Mouse (Mus musculus) liver, adult 2 months (tissue): ENCODE data around the gene Zfp184. TPM values are rescaled to one million over a fixed set of nuclear protein-coding genes. Genes with fewer than 3 reads are reported as not detected.

ENCODE experiments used
- DNase-seq: peaks from one replicate; pipeline ENCODE4 v3.0.0-alpha.2; 2011; ENCODE audit warnings: low read depth, low spot score; ENCODE audit errors: extremely low read depth
- H3K27ac ChIP-seq: fragments of 200-500 bp; replicated peaks from 2 replicates; pipeline ENCODE4 v1.5.1; 2012; ENCODE audit warnings: low read depth, mild to moderate bottlenecking, control low read depth, inconsistent platforms, low read length; ENCODE audit not compliant: insufficient read depth
- H3K27me3 ChIP-seq: fragments of 200-500 bp; 2 replicates; pipeline ENCODE4 v1.6.1; 2012; ENCODE audit warnings: mild to moderate bottlenecking, moderate library complexity, low read length, inconsistent platforms; ENCODE audit not compliant: control insufficient read depth, insufficient read depth
- H3K36me3 ChIP-seq: fragments of 200-500 bp; 2 replicates; pipeline ENCODE4 v1.6.1; 2012; ENCODE audit warnings: low read length, inconsistent platforms; ENCODE audit not compliant: control insufficient read depth, insufficient read depth
- H3K4me1 ChIP-seq: fragments of 200-500 bp; 2 replicates; pipeline ENCODE4 v1.6.1; 2011; ENCODE audit warnings: low read length; ENCODE audit not compliant: control insufficient read depth, insufficient read depth
- H3K4me3 ChIP-seq: fragments of 200-500 bp; 2 replicates; pipeline ENCODE4 v1.5.1; 2011; ENCODE audit warnings: low read depth, mild to moderate bottlenecking, control low read depth, low read length, moderate library complexity; ENCODE audit not compliant: insufficient read depth
- H3K79me2 ChIP-seq: fragments of 200-500 bp; 2 replicates; pipeline ENCODE4 v1.6.1; 2012; ENCODE audit warnings: inconsistent platforms, mild to moderate bottlenecking, low read length, moderate library complexity; ENCODE audit not compliant: control insufficient read depth, insufficient read depth
- H3K9ac ChIP-seq: fragments of 200-500 bp; 2 replicates; pipeline ENCODE4 v1.6.1; 2012; ENCODE audit warnings: low read depth, mild to moderate bottlenecking, control low read depth, inconsistent platforms, low read length
- CTCF ChIP-seq: fragments of 200-500 bp; IDR thresholded peaks from 2 replicates; pipeline ENCODE4 v1.5.1; 2011; ENCODE audit warnings: low read depth, low read length, control low read depth
- POLR2A ChIP-seq: fragments of 200-500 bp; IDR thresholded peaks from 2 replicates; pipeline ENCODE4 v1.6.1; 2011; ENCODE audit warnings: low read length, control low read depth; ENCODE audit not compliant: insufficient read depth; ENCODE audit errors: extremely low read depth
- whole genome bisulfite sequencing: fragments of 180-500 bp; shearing (Covaris S2); methylation state at CpG from one replicate; pipeline ENCODE4 v1.1.7; 2018; 5-methylcytosine and 5-hydroxymethylcytosine counted together
- polyA plus RNA-seq: library from polyadenylated mRNA; depleted of rRNA; stranded (reverse); fragments of >200 nt; gene quantifications from 2 replicates; pipeline ENCODE4 v1.2.3, GENCODE M21; 2012; rRNA removed
- total RNA-seq: library from RNA; depleted of rRNA; stranded (reverse); fragments of >200 nt; gene quantifications from 2 replicates; pipeline ENCODE4 v1.2.3, GENCODE M21; 2014; rRNA removed

The Zfp184 gene
- total and polyA plus RNA-seq, 2 experiments = 0.11 to 0.18 TPM

- no peak overlapping the region for H3K9ac ChIP-seq
- WGBS = 17% methylated on average over 18 of the region's 18 CpGs
- TF ChIP-seq POLR2A = no peak
- no peaks in the 10 kb centered on the region for H3K79me2 ChIP-seq
- H3K4me1 ChIP-seq = peaks cover 5% of the 10 kb centered on the region
- H3K27me3 ChIP-seq = peaks cover 24% of the 10 kb centered on the region
- H3K4me3 ChIP-seq = peak overlapping the region; percentile 13; the same call in 1 of the 2 replicates
- no peak for DNase-seq
- H3K36me3 ChIP-seq = no peaks in the 10 kb centered on the region
- H3K27ac ChIP-seq = no peak overlapping the region
These were observed 62.2 kb downstream of the Zfp184 start for GRCm38 (mm10) chr13:22007121-22007510.

DNA sequence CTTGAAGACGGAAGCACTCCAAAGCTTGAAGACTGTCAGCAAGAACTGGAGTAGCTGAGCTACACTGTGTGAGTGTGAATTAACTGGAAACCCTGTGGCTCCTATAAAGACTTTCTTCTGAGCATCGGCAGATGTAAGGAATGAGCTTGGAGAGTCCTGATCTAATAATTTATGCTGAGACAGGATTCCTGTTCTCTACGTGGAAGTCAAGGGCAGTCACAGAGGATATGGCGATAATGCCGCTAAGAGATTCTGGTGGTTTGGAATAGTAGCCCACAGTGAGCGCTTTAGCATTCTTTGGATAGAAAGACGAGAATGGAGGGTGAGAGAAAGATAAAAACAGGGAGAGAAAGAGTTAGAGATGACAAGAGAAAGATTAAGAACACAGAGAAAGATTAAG, 63.0 kb downstream of the Zfp184 start:
- H3K27me3 ChIP-seq = peaks cover 24% of the 10 kb centered on the region
- H3K36me3 ChIP-seq = no peaks in the 10 kb centered on the region
- H3K4me1 ChIP-seq = peaks cover 5% of the 10 kb centered on the region
- no peak overlapping the region for H3K4me3 ChIP-seq
- DNase-seq = no peak
- no peak overlapping the region for H3K27ac ChIP-seq
- WGBS = 67% methylated on average over 7 of the region's 7 CpGs
- TF ChIP-seq POLR2A (no peak), CTCF (no peak)
- no peak overlapping the region for H3K9ac ChIP-seq
- H3K79me2 ChIP-seq = no peaks in the 10 kb centered on the region

DNA sequence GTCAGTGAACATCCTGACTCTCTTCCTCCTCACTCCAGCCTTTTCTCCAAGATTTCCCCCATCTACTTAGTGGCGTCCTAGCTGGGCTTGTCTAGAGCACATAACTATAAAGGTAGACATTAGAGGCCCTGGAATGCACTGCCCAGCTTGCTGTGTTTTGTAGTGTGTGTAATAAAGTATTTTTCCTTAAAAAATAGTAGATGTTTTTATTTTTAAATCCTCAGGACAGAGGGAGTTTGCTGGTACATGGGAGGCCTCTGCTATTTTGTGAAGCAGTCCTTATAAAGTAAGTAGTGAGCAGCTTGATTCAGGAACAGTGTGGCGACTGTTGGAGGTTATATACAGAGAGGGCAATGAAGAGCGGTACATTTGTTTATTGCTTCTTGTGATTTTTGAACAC, 63.8 kb downstream of the Zfp184 start:
- DNase-seq = no peak
- H3K4me1 ChIP-seq = peaks cover 5% of the 10 kb centered on the region
- no peak overlapping the region for H3K9ac ChIP-seq
- no peaks in the 10 kb centered on the region for H3K36me3 ChIP-seq
- TF ChIP-seq POLR2A (no peak), CTCF (no peak)
- peaks cover 22% of the 10 kb centered on the region for H3K27me3 ChIP-seq
- H3K4me3 ChIP-seq = no peak overlapping the region
- WGBS = 96% methylated on average over 3 of the region's 3 CpGs
- H3K27ac ChIP-seq = no peak overlapping the region
- H3K79me2 ChIP-seq = no peaks in the 10 kb centered on the region

- H3K79me2 ChIP-seq = no peaks in the 10 kb centered on the region
- H3K4me1 ChIP-seq = peaks cover 5% of the 10 kb centered on the region
- H3K27me3 ChIP-seq = peaks cover 20% of the 10 kb centered on the region
- H3K27ac ChIP-seq = no peak within 1 kb of the TSS
- 49% methylated on average over 7 of the region's 7 CpGs for WGBS
- DNase-seq = no peak
- no peak within 1 kb of the TSS for H3K4me3 ChIP-seq
- TF ChIP-seq POLR2A (no peak), CTCF (no peak)
- H3K36me3 ChIP-seq = no peaks in the 10 kb centered on the region
- no peak within 1 kb of the TSS for H3K9ac ChIP-seq
These were observed 64.7 kb downstream of the Zfp184 start, which contains the start of gene Prss16 for GRCm38 (mm10) chr13:22009642-22010041. Gene Prss16 (minus strand): TSS chr13:22009742.

Other genes starting within 250 kb of the Zfp184 start
- gene Olfr1359, start 247.0 kb upstream of the Zfp184 start, total RNA-seq = not detected in 2 replicates
- gene Olfr1359, start 247.0 kb upstream of the Zfp184 start, polyA plus RNA-seq = not detected in 2 replicates
- gene Hist1h2bl, start 229.0 kb upstream of the Zfp184 start, total RNA-seq = 1.4 and 1.5 TPM in 2 replicates
- gene Hist1h2bl, start 229.0 kb upstream of the Zfp184 start, polyA plus RNA-seq = 0.90 TPM in 1 of 2 replicates, not detected in the other
- 8.9 and 10.2 TPM in 2 replicates for gene Hist1h2ai, start 228.7 kb upstream of the Zfp184 start, total RNA-seq
- gene Hist1h2ai, start 228.7 kb upstream of the Zfp184 start, polyA plus RNA-seq = 0.64 and 1.6 TPM in 2 replicates
- 24.2 and 48.6 TPM in 2 replicates for gene Hist1h3h, start 227.4 kb upstream of the Zfp184 start, total RNA-seq
- 1.8 TPM in 1 of 2 replicates, not detected in the other for gene Hist1h3h, start 227.4 kb upstream of the Zfp184 start, polyA plus RNA-seq
- 2.8 and 7.2 TPM in 2 replicates for gene Hist1h2bm, start 223.1 kb upstream of the Zfp184 start, total RNA-seq
- gene Hist1h2bm, start 223.1 kb upstream of the Zfp184 start, polyA plus RNA-seq = not detected in 2 replicates
- 21.5 and 24.9 TPM in 2 replicates for gene Hist1h4j, start 210.0 kb upstream of the Zfp184 start, total RNA-seq
- 0.31 and 1.1 TPM in 2 replicates for gene Hist1h4j, start 210.0 kb upstream of the Zfp184 start, polyA plus RNA-seq
- gene Hist1h4k, start 194.6 kb upstream of the Zfp184 start, total RNA-seq = 41.2 and 45.6 TPM in 2 replicates
- 3.6 and 8.6 TPM in 2 replicates for gene Hist1h4k, start 194.6 kb upstream of the Zfp184 start, polyA plus RNA-seq
- gene Hist1h2ak, start 191.3 kb upstream of the Zfp184 start, total RNA-seq = 3.3 and 6.0 TPM in 2 replicates
- gene Hist1h2ak, start 191.3 kb upstream of the Zfp184 start, polyA plus RNA-seq = 0.47 TPM in 1 of 2 replicates, not detected in the other
- 4.6 and 10.8 TPM in 2 replicates for gene Hist1h2bn, start 191.0 kb upstream of the Zfp184 start, total RNA-seq
- not detected in 2 replicates for gene Hist1h2bn, start 191.0 kb upstream of the Zfp184 start, polyA plus RNA-seq
- gene Hist1h1b, start 164.5 kb upstream of the Zfp184 start, total RNA-seq = 3.5 and 4.5 TPM in 2 replicates
- gene Hist1h1b, start 164.5 kb upstream of the Zfp184 start, polyA plus RNA-seq = 0.35 TPM in 1 of 2 replicates, not detected in the other
- 26.6 and 38.0 TPM in 2 replicates for gene Hist1h3i, start 161.7 kb upstream of the Zfp184 start, total RNA-seq
- gene Hist1h3i, start 161.7 kb upstream of the Zfp184 start, polyA plus RNA-seq = 4.1 and 5.4 TPM in 2 replicates
- 7.3 and 8.7 TPM in 2 replicates for gene Hist1h2an, start 157.9 kb upstream of the Zfp184 start, total RNA-seq
- not detected in 2 replicates for gene Hist1h2an, start 157.9 kb upstream of the Zfp184 start, polyA plus RNA-seq
- gene Hist1h2bp, start 157.6 kb upstream of the Zfp184 start, total RNA-seq = 0.40 and 0.74 TPM in 2 replicates
- gene Hist1h2bp, start 157.6 kb upstream of the Zfp184 start, polyA plus RNA-seq = not detected in 2 replicates
- 2.1 and 4.9 TPM in 2 replicates for gene Hist1h2bq, start 134.9 kb upstream of the Zfp184 start, total RNA-seq
- gene Hist1h2bq, start 134.9 kb upstream of the Zfp184 start, polyA plus RNA-seq = 1.2 and 11.7 TPM in 2 replicates
- 0.55 TPM in 1 of 2 replicates, not detected in the other for gene Hist1h2ao, start 134.6 kb upstream of the Zfp184 start, total RNA-seq
- not detected in 2 replicates for gene Hist1h2ao, start 134.6 kb upstream of the Zfp184 start, polyA plus RNA-seq
- gene Hist1h4m, start 133.3 kb upstream of the Zfp184 start, total RNA-seq = 0.60 and 0.74 TPM in 2 replicates
- not detected in 2 replicates for gene Hist1h4m, start 133.3 kb upstream of the Zfp184 start, polyA plus RNA-seq
- gene Hist1h4n, start 112.9 kb upstream of the Zfp184 start, total RNA-seq = 336 and 466 TPM in 2 replicates
- 4.5 and 8.5 TPM in 2 replicates for gene Hist1h4n, start 112.9 kb upstream of the Zfp184 start, polyA plus RNA-seq
- gene Hist1h2ap, start 111.6 kb upstream of the Zfp184 start, total RNA-seq = 37.4 and 51.8 TPM in 2 replicates
- 6.3 and 14.0 TPM in 2 replicates for gene Hist1h2ap, start 111.6 kb upstream of the Zfp184 start, polyA plus RNA-seq
- 0.65 and 1.3 TPM in 2 replicates for gene Hist1h2br, start 111.4 kb upstream of the Zfp184 start, total RNA-seq
- 1.0 and 11.9 TPM in 2 replicates for gene Hist1h2br, start 111.4 kb upstream of the Zfp184 start, polyA plus RNA-seq
- not detected in 2 replicates for gene Pom121l2, start 36.1 kb downstream of the Zfp184 start, total RNA-seq
- gene Pom121l2, start 36.1 kb downstream of the Zfp184 start, polyA plus RNA-seq = not detected in 2 replicates
- gene Prss16, start 64.6 kb downstream of the Zfp184 start, total RNA-seq = not detected in 2 replicates
- gene Prss16, start 64.6 kb downstream of the Zfp184 start, polyA plus RNA-seq = 0.12 TPM in 1 of 2 replicates, not detected in the other
- gene Hist1h2ah, start 90.5 kb downstream of the Zfp184 start, total RNA-seq = 1.8 and 2.6 TPM in 2 replicates
- gene Hist1h2ah, start 90.5 kb downstream of the Zfp184 start, polyA plus RNA-seq = not detected in 2 replicates
- gene Hist1h2bk, start 90.8 kb downstream of the Zfp184 start, total RNA-seq = 15.6 and 28.1 TPM in 2 replicates
- gene Hist1h2bk, start 90.8 kb downstream of the Zfp184 start, polyA plus RNA-seq = 0.46 and 0.48 TPM in 2 replicates
- 6.8 and 9.2 TPM in 2 replicates for gene Hist1h4i, start 96.3 kb downstream of the Zfp184 start, total RNA-seq
- 5.2 and 12.3 TPM in 2 replicates for gene Hist1h4i, start 96.3 kb downstream of the Zfp184 start, polyA plus RNA-seq
- gene Hist1h2ag, start 97.8 kb downstream of the Zfp184 start, total RNA-seq = 11.1 and 22.4 TPM in 2 replicates
- gene Hist1h2ag, start 97.8 kb downstream of the Zfp184 start, polyA plus RNA-seq = 0.55 TPM in 1 of 2 replicates, not detected in the other
- gene Hist1h2bj, start 98.1 kb downstream of the Zfp184 start, total RNA-seq = 10.7 and 16.8 TPM in 2 replicates
- 0.29 TPM in 1 of 2 replicates, not detected in the other for gene Hist1h2bj, start 98.1 kb downstream of the Zfp184 start, polyA plus RNA-seq
- gene Vmn1r188, start 139.3 kb downstream of the Zfp184 start, total RNA-seq = not detected in 2 replicates
- gene Vmn1r188, start 139.3 kb downstream of the Zfp184 start, polyA plus RNA-seq = not detected in 2 replicates
- gene Vmn1r189, start 160.7 kb downstream of the Zfp184 start, total RNA-seq = not detected in 2 replicates
- not detected in 2 replicates for gene Vmn1r189, start 160.7 kb downstream of the Zfp184 start, polyA plus RNA-seq
- gene Vmn1r191, start 238.9 kb downstream of the Zfp184 start, total RNA-seq = not detected in 2 replicates
- gene Vmn1r191, start 238.9 kb downstream of the Zfp184 start, polyA plus RNA-seq = not detected in 2 replicates
- gene Vmn1r192, start 246.0 kb downstream of the Zfp184 start, total RNA-seq = not detected in 2 replicates
- not detected in 2 replicates for gene Vmn1r192, start 246.0 kb downstream of the Zfp184 start, polyA plus RNA-seq